Mouse (Mus musculus) lung, postnatal 0 days (tissue): Measurements from ENCODE around the gene Vash2.

ENCODE experiments used
- CTCF ChIP-seq: IDR thresholded peaks from 2 replicates; pipeline ENCODE4 v1.5.1; 2016; ENCODE audit warnings: antibody characterized with exemption, mild to moderate bottlenecking
- EP300 ChIP-seq: IDR thresholded peaks from 2 replicates; pipeline ENCODE4 v1.6.1; 2016; ENCODE audit warnings: antibody characterized with exemption, mild to moderate bottlenecking, control low read depth

GRCm38 (mm10) chr1:190980470-190980869 is 1.4 kb upstream of the Vash2 start:
- TF ChIP-seq CTCF (no peak), EP300 (no peak)
